Mouse (Mus musculus): ENCODE data around the gene Tmem123. TPM values are rescaled to one million over a fixed set of nuclear protein-coding genes. Genes with fewer than 3 reads are reported as not detected.

Tmem123 gene
- polyA plus RNA-seq, 1 experiment from 2014 or later, result 95.8 TPM

- Histone ChIP-seq H3K9ac (ENCODE audit: low read length) (peak overlapping the region; percentile 88), H3K4me2 (ENCODE audit: low read depth, severe bottlenecking) (peak overlapping the region; percentile 47), H3K27ac (replicated peaks; ENCODE audit: low read depth, low read length) (peak overlapping the region; percentile 87), H3K4me1 (ENCODE audit: control insufficient read depth, insufficient read depth, low read length) (no peaks in the 10 kb centered on the region), H3K36me3 (ENCODE audit: control insufficient read depth, insufficient read depth, low read length) (peaks cover 2% of the 10 kb centered on the region; the same call in 1 of the 2 replicates), H3K27me3 (ENCODE audit: control insufficient read depth, insufficient read depth, low read length) (no peaks in the 10 kb centered on the region), H3K4me3 (ENCODE audit: low read depth, low read length) (peak overlapping the region; percentile 63), H3K9me3 (ENCODE audit: control insufficient read depth, low read length) (no peaks in the 10 kb centered on the region)
- DNase-seq (ENCODE audit: low spot score) (peak; percentile 76), ATAC-seq (ENCODE audit: insufficient number of reproducible peaks, low FRiP score, low TSS enrichment, low read depth) (peak; percentile 14; the same call in 1 of the 2 replicates)
- WGBS, result under 1% methylated on average over 16 of the region's 16 CpGs
These were observed 72.5 kb downstream of the Tmem123 start for GRCm38 (mm10) chr9:7836331-7836730.

- peak within 1 kb of the TSS; percentile 63 for H3K4me3 ChIP-seq (ENCODE audit: low read depth, low read length)
- WGBS, result under 1% methylated on average over 63 of the region's 68 CpGs
These were observed 73.3 kb downstream of the Tmem123 start, which contains the start of gene Birc2 for GRCm38 (mm10) chr9:7836905-7837805. Gene Birc2 (minus strand): TSS chr9:7837064.

GRCm38 (mm10) chr9:7837806-7838440 lies 74.1 kb downstream of the Tmem123 start:
- Histone ChIP-seq H3K27me3 (ENCODE audit: control insufficient read depth, insufficient read depth, low read length) (no peaks in the 10 kb centered on the region), H3K27ac (replicated peaks; ENCODE audit: low read depth, low read length) (peak overlapping the region; percentile 87), H3K36me3 (ENCODE audit: control insufficient read depth, insufficient read depth, low read length) (peaks cover 2% of the 10 kb centered on the region; the same call in 1 of the 2 replicates), H3K9me3 (ENCODE audit: control insufficient read depth, low read length) (no peaks in the 10 kb centered on the region), H3K4me1 (ENCODE audit: control insufficient read depth, insufficient read depth, low read length) (no peaks in the 10 kb centered on the region), H3K4me3 (ENCODE audit: low read depth, low read length) (peak overlapping the region; percentile 63), H3K9ac (ENCODE audit: low read length) (peak overlapping the region; percentile 88), H3K4me2 (ENCODE audit: low read depth, severe bottlenecking) (peak overlapping the region; percentile 47)
- DNase-seq (ENCODE audit: low spot score) (peak; percentile 56), ATAC-seq (ENCODE audit: insufficient number of reproducible peaks, low FRiP score, low TSS enrichment, low read depth) (peak; percentile 5; the same call in 1 of the 2 replicates)
- WGBS, result 23% methylated on average over 14 of the region's 14 CpGs

More at GRCm38 (mm10) chr9:7836905-7837805, 73.3 kb downstream of the Tmem123 start, which contains the start of gene Birc2:
- Histone ChIP-seq H3K4me2 (ENCODE audit: low read depth, severe bottlenecking) (peak within 1 kb of the TSS; percentile 47), H3K9me3 (ENCODE audit: control insufficient read depth, low read length) (no peaks in the 10 kb centered on the region), H3K4me1 (ENCODE audit: control insufficient read depth, insufficient read depth, low read length) (no peaks in the 10 kb centered on the region), H3K9ac (ENCODE audit: low read length) (peak within 1 kb of the TSS; percentile 88), H3K27ac (replicated peaks; ENCODE audit: low read depth, low read length) (peak within 1 kb of the TSS; percentile 87), H3K36me3 (ENCODE audit: control insufficient read depth, insufficient read depth, low read length) (peaks cover 2% of the 10 kb centered on the region; the same call in 1 of the 2 replicates), H3K27me3 (ENCODE audit: control insufficient read depth, insufficient read depth, low read length) (no peaks in the 10 kb centered on the region)
- peak; percentile 97 for DNase-seq (ENCODE audit: low spot score)
- peak; percentile 96 for ATAC-seq (ENCODE audit: insufficient number of reproducible peaks, low FRiP score, low TSS enrichment, low read depth)

- no peak overlapping the region for H3K4me2 ChIP-seq (ENCODE audit: low read depth, severe bottlenecking)
- 68% methylated on average over 6 of the region's 6 CpGs for whole genome bisulfite sequencing
- no peak for ATAC-seq (ENCODE audit: insufficient number of reproducible peaks, low FRiP score, low TSS enrichment, low read depth)
- no peaks in the 10 kb centered on the region for H3K27me3 ChIP-seq (ENCODE audit: control insufficient read depth, insufficient read depth, low read length)
- H3K9ac ChIP-seq (ENCODE audit: low read length), result no peak overlapping the region
- H3K4me3 ChIP-seq (ENCODE audit: low read depth, low read length), result no peak overlapping the region
- H3K9me3 ChIP-seq (ENCODE audit: control insufficient read depth, low read length), result no peaks in the 10 kb centered on the region
- H3K36me3 ChIP-seq (ENCODE audit: control insufficient read depth, insufficient read depth, low read length), result no peaks in the 10 kb centered on the region
- H3K27ac ChIP-seq (replicated peaks; ENCODE audit: low read depth, low read length), result no peak overlapping the region
- no peak for DNase-seq (ENCODE audit: low spot score)
- no peaks in the 10 kb centered on the region for H3K4me1 ChIP-seq (ENCODE audit: control insufficient read depth, insufficient read depth, low read length)
These were observed 77.4 kb downstream of the Tmem123 start for GRCm38 (mm10) chr9:7841221-7841620.

Small RNAs within 50 kb of the gene (microRNA-seq; reads per million reads assigned to microRNA genes)
- 8.2 reads per million, percentile 18 among the genes with 10 or more reads in this experiment for gene Mir5618

Other genes with a start within 250 kb of the Tmem123 start
- gene Mmp8, start 205.6 kb upstream of the Tmem123 start, polyA plus RNA-seq (2014; fragmentation: Nextera tagmentation; extraction: Ambion mirVana), result 0.07 and 0.08 TPM in 2 replicates
- gene Mmp27, start 192.6 kb upstream of the Tmem123 start, polyA plus RNA-seq (2014; fragmentation: Nextera tagmentation; extraction: Ambion mirVana), result not detected in 2 replicates
- gene Mmp20, start 135.8 kb upstream of the Tmem123 start, polyA plus RNA-seq (2014; fragmentation: Nextera tagmentation; extraction: Ambion mirVana), result not detected in 2 replicates
- not detected in 2 replicates for gene Mmp7, start 72.0 kb upstream of the Tmem123 start, polyA plus RNA-seq (2014; fragmentation: Nextera tagmentation; extraction: Ambion mirVana)
- 42.7 and 42.8 TPM in 2 replicates for gene Birc2, start 73.0 kb downstream of the Tmem123 start, polyA plus RNA-seq (2014; fragmentation: Nextera tagmentation; extraction: Ambion mirVana)
- 5.9 and 8.9 TPM in 2 replicates for gene Birc3, start 109.1 kb downstream of the Tmem123 start, polyA plus RNA-seq (2014; fragmentation: Nextera tagmentation; extraction: Ambion mirVana)
- 52.7 and 53.8 TPM in 2 replicates for gene Yap1, start 240.6 kb downstream of the Tmem123 start, polyA plus RNA-seq (2014; fragmentation: Nextera tagmentation; extraction: Ambion mirVana)

Measured in limb, embryonic 11.5 days (tissue).